Mouse (Mus musculus): ENCODE measurements around the gene Naa15. TPM values are rescaled to one million over a fixed set of nuclear protein-coding genes. Genes with fewer than 3 reads are reported as not detected.

Gene Naa15
- polyA plus RNA-seq (2016; fragmentation: Nextera tagmentation; extraction: Ambion mirVana): 68.2 and 69.9 TPM in 2 replicates

- Histone ChIP-seq H3K27ac (replicated peaks) (peak within 1 kb of the TSS; percentile 97), H3K36me3 (replicated peaks) (peaks cover 11% of the 10 kb centered on the region; the same call in 1 of the 2 replicates), H3K27me3 (replicated peaks; ENCODE audit: low read depth, poor library complexity, severe bottlenecking) (no peaks in the 10 kb centered on the region), H3K9me3 (no peaks in the 10 kb centered on the region), H3K4me3 (peak within 1 kb of the TSS; percentile 100), H3K4me1 (peaks cover 24% of the 10 kb centered on the region)
- WGBS: 5% methylated on average over 43 of the region's 43 CpGs
- peak; percentile 97 for DNase-seq (ENCODE audit: low spot score)
Observed at GRCm38 (mm10) chr3:51415098-51416072, at the start of gene Naa15. Gene Naa15 (plus strand): TSS chr3:51415148.

GRCm38 (mm10) chr3:51365517-51365882, 49.4 kb upstream of the Naa15 start:
- peak overlapping the region; percentile 63 for H3K4me3 ChIP-seq
- WGBS: 19% methylated on average over 3 of the region's 3 CpGs
- H3K36me3 ChIP-seq (replicated peaks): no peaks in the 10 kb centered on the region
- no peaks in the 10 kb centered on the region for H3K9me3 ChIP-seq
- DNase-seq (ENCODE audit: low spot score): no peak
- H3K4me1 ChIP-seq: peaks cover 23% of the 10 kb centered on the region
- H3K27ac ChIP-seq (replicated peaks): peak overlapping the region; percentile 67; the same call in 1 of the 2 replicates
- H3K27me3 ChIP-seq (replicated peaks; ENCODE audit: low read depth, poor library complexity, severe bottlenecking): peaks cover 30% of the 10 kb centered on the region

GRCm38 (mm10) chr3:51366926-51367325, 48.0 kb upstream of the Naa15 start:
- H3K27me3 ChIP-seq (replicated peaks; ENCODE audit: low read depth, poor library complexity, severe bottlenecking): peaks cover 26% of the 10 kb centered on the region
- 74% methylated on average over 4 of the region's 4 CpGs for WGBS

GRCm38 (mm10) chr3:51368011-51368410, 46.9 kb upstream of the Naa15 start:
- Histone ChIP-seq H3K9me3 (no peaks in the 10 kb centered on the region), H3K27ac (replicated peaks) (no peak overlapping the region), H3K4me1 (peaks cover 14% of the 10 kb centered on the region), H3K4me3 (no peak overlapping the region), H3K27me3 (replicated peaks; ENCODE audit: low read depth, poor library complexity, severe bottlenecking) (peaks cover 23% of the 10 kb centered on the region), H3K36me3 (replicated peaks) (no peaks in the 10 kb centered on the region)
- WGBS: 85% methylated on average over 4 of the region's 4 CpGs
- no peak for DNase-seq (ENCODE audit: low spot score)

More at GRCm38 (mm10) chr3:51366926-51367325, 48.0 kb upstream of the Naa15 start:
- Histone ChIP-seq H3K9me3 (no peaks in the 10 kb centered on the region), H3K4me1 (peaks cover 14% of the 10 kb centered on the region), H3K27ac (replicated peaks) (no peak overlapping the region), H3K36me3 (replicated peaks) (no peaks in the 10 kb centered on the region), H3K4me3 (no peak overlapping the region)
- DNase-seq (ENCODE audit: low spot score): no peak

GRCm38 (mm10) chr3:51371826-51372225, 43.1 kb upstream of the Naa15 start:
- no peak overlapping the region for H3K27ac ChIP-seq (replicated peaks)
- DNase-seq (ENCODE audit: low spot score): no peak
- 68% methylated on average over 2 of the region's 2 CpGs for WGBS
- H3K4me1 ChIP-seq: no peaks in the 10 kb centered on the region
- no peaks in the 10 kb centered on the region for H3K36me3 ChIP-seq (replicated peaks)
- H3K27me3 ChIP-seq (replicated peaks; ENCODE audit: low read depth, poor library complexity, severe bottlenecking): no peaks in the 10 kb centered on the region
- H3K4me3 ChIP-seq: no peak overlapping the region
- H3K9me3 ChIP-seq: no peaks in the 10 kb centered on the region

GRCm38 (mm10) chr3:51372883-51373282, 42.1 kb upstream of the Naa15 start:
- Histone ChIP-seq H3K4me1 (no peaks in the 10 kb centered on the region), H3K4me3 (no peak overlapping the region), H3K27ac (replicated peaks) (no peak overlapping the region), H3K36me3 (replicated peaks) (no peaks in the 10 kb centered on the region), H3K9me3 (no peaks in the 10 kb centered on the region), H3K27me3 (replicated peaks; ENCODE audit: low read depth, poor library complexity, severe bottlenecking) (no peaks in the 10 kb centered on the region)
- WGBS: 81% methylated on average over 5 of the region's 5 CpGs
- DNase-seq (ENCODE audit: low spot score): no peak

- Histone ChIP-seq H3K4me1 (peaks cover 6% of the 10 kb centered on the region; the same call in 1 of the 2 replicates), H3K27ac (replicated peaks) (no peak overlapping the region), H3K9me3 (no peaks in the 10 kb centered on the region), H3K27me3 (replicated peaks; ENCODE audit: low read depth, poor library complexity, severe bottlenecking) (no peaks in the 10 kb centered on the region), H3K4me3 (no peak overlapping the region), H3K36me3 (replicated peaks) (no peaks in the 10 kb centered on the region)
- no peak for DNase-seq (ENCODE audit: low spot score)
- 76% methylated on average over 5 of the region's 5 CpGs for WGBS
Observed at GRCm38 (mm10) chr3:51373544-51373943, 41.4 kb upstream of the Naa15 start.

GRCm38 (mm10) chr3:51375307-51376265, 39.4 kb upstream of the Naa15 start:
- Histone ChIP-seq H3K27ac (replicated peaks) (no peak overlapping the region), H3K27me3 (replicated peaks; ENCODE audit: low read depth, poor library complexity, severe bottlenecking) (no peaks in the 10 kb centered on the region), H3K36me3 (replicated peaks) (no peaks in the 10 kb centered on the region), H3K9me3 (no peaks in the 10 kb centered on the region), H3K4me1 (peaks cover 7% of the 10 kb centered on the region; the same call in 1 of the 2 replicates), H3K4me3 (no peak overlapping the region)
- DNase-seq (ENCODE audit: low spot score): peak; percentile 36
- WGBS: 86% methylated on average over 19 of the region's 19 CpGs

- Histone ChIP-seq H3K9me3 (no peaks in the 10 kb centered on the region), H3K4me1 (peaks cover 11% of the 10 kb centered on the region; the same call in 1 of the 2 replicates), H3K4me3 (peak overlapping the region; percentile 43), H3K27ac (replicated peaks) (peak overlapping the region; percentile 63), H3K36me3 (replicated peaks) (no peaks in the 10 kb centered on the region), H3K27me3 (replicated peaks; ENCODE audit: low read depth, poor library complexity, severe bottlenecking) (no peaks in the 10 kb centered on the region)
- WGBS: 48% methylated on average over 31 of the region's 31 CpGs
- DNase-seq (ENCODE audit: low spot score): no peak
Observed at GRCm38 (mm10) chr3:51377878-51378664, 36.9 kb upstream of the Naa15 start.

- DNase-seq (ENCODE audit: low spot score): no peak
- H3K27me3 ChIP-seq (replicated peaks; ENCODE audit: low read depth, poor library complexity, severe bottlenecking): no peaks in the 10 kb centered on the region
- WGBS: 79% methylated on average over 3 of the region's 3 CpGs
- no peaks in the 10 kb centered on the region for H3K9me3 ChIP-seq
- no peaks in the 10 kb centered on the region for H3K36me3 ChIP-seq (replicated peaks)
- peaks cover 12% of the 10 kb centered on the region; the same call in 1 of the 2 replicates for H3K4me1 ChIP-seq
- H3K4me3 ChIP-seq: peak overlapping the region; percentile 43; the same call in 1 of the 2 replicates
- peak overlapping the region; percentile 63 for H3K27ac ChIP-seq (replicated peaks)
Observed at GRCm38 (mm10) chr3:51378665-51378946, 36.3 kb upstream of the Naa15 start.

GRCm38 (mm10) chr3:51379786-51380659, 34.9 kb upstream of the Naa15 start:
- DNase-seq (ENCODE audit: low spot score): no peak

More at GRCm38 (mm10) chr3:51379786-51380659, 34.9 kb upstream of the Naa15 start:
- H3K27ac ChIP-seq (replicated peaks): no peak overlapping the region
- WGBS: 67% methylated on average over 5 of the region's 5 CpGs
- H3K36me3 ChIP-seq (replicated peaks): no peaks in the 10 kb centered on the region
- H3K9me3 ChIP-seq: no peaks in the 10 kb centered on the region
- H3K4me3 ChIP-seq: no peak overlapping the region
- peaks cover 12% of the 10 kb centered on the region; the same call in 1 of the 2 replicates for H3K4me1 ChIP-seq
- no peaks in the 10 kb centered on the region for H3K27me3 ChIP-seq (replicated peaks; ENCODE audit: low read depth, poor library complexity, severe bottlenecking)

Data from embryonic facial prominence, embryonic 10.5 days (tissue).